Mouse (Mus musculus): ENCODE measurements around the gene Pcbp4. TPM values are rescaled to one million over a fixed set of nuclear protein-coding genes. Genes with fewer than 3 reads are reported as not detected.

Pcbp4 gene
- polyA plus RNA-seq, 1 experiment from 2014 or later: 222 TPM

DNA sequence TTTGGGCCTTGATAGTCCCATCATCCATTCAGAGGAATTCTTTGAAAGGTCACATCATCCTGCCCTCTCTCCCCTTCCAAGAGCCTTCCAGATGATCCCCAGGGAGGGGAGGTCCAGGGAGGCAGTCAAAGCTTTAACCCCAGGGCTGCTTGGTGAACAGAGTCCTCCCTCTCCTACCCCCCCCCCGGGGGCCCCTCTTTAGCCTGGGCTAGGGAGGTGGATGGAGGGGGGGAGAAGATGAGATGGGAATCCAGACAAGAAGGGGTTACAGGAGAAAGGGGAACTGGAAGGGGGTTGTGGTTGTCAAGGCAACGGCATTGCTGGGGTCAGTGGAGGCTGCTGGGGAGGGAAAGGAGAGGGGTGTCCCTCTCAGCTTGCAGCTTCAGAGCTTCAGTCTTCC is 32.5 kb upstream of the Pcbp4 start:
- ATAC-seq (ENCODE audit: low FRiP score): no peak
- Histone ChIP-seq H3K36me3 (no peaks in the 10 kb centered on the region), H3K4me1 (peaks cover 36% of the 10 kb centered on the region), H3K9ac (replicated peaks) (no peak overlapping the region; the same call in 1 of the 2 replicates), H3K27me3 (replicated peaks) (no peaks in the 10 kb centered on the region; the same call in 1 of the 2 replicates), H3K27ac (replicated peaks) (no peak overlapping the region), H3K4me2 (peak overlapping the region; percentile 41; the same call in 1 of the 2 replicates), H3K4me3 (replicated peaks) (no peak overlapping the region), H3K9me3 (replicated peaks) (no peaks in the 10 kb centered on the region)
- WGBS: 0% methylated on average over 2 of the region's 2 CpGs

DNA sequence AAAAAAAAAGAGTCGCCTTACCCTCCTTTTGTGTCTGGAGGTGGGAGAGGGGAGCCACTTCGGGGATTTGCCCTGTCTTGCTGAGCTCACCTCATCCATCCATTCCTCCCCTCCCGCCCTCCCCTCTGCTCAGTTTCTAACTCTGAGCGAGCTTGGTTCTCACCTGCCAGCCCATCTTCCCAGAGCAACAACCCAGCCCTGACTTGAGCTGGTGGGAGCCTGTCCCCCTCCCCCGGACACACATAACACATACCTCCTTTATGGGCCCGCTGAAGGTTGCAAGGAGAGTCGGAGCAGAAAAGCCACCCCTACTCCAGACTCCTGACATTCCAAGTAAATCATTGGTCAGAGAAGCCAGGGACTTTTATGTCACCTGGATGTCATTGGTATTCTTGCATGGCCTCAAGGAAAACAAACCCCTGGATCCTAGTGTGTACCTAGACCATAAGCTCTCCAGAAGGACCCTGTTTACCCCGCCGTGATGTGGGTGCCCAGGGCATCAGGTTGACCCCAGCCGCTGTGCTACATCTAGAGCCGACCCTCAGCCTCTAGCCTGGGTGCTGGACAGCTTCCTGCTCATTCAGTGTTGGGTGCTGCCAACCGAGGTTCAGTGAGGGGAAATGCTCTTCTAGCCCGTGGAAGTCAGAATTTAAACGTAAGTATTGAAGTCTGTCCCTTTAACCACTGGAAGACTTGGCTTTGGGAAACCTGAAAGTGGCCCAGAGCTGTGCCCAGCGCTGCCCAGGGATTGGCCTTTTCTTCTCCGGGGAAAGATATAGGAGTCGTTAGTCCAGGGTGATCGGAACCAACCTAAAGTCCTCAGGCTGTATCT is 31.8 kb upstream of the Pcbp4 start:
- Histone ChIP-seq H3K36me3 (no peaks in the 10 kb centered on the region), H3K4me1 (peaks cover 36% of the 10 kb centered on the region), H3K27ac (replicated peaks) (no peak overlapping the region), H3K4me3 (replicated peaks) (no peak overlapping the region), H3K4me2 (peak overlapping the region; percentile 41), H3K9ac (replicated peaks) (no peak overlapping the region; the same call in 1 of the 2 replicates), H3K9me3 (replicated peaks) (no peaks in the 10 kb centered on the region), H3K27me3 (replicated peaks) (no peaks in the 10 kb centered on the region; the same call in 1 of the 2 replicates)
- 7% methylated on average over 18 of the region's 18 CpGs for WGBS
- ATAC-seq (ENCODE audit: low FRiP score): peak; percentile 12; the same call in 1 of the 2 replicates

DNA sequence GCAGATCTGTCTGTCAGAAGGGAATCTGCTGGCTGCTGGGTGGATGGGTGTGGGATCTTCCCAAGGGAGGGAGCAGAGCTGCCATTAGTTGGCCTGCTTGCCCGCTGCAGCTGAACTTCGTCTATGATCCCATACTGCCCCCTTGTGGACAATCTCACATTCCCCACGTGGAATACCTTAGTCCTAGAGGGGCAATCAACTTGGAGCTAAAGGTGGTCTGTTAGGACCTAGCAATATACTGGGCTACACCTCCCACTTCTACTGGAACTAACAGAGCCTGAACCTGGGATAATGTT is 31.3 kb upstream of the Pcbp4 start:
- WGBS: 0% methylated on average over 3 of the region's 3 CpGs

DNA sequence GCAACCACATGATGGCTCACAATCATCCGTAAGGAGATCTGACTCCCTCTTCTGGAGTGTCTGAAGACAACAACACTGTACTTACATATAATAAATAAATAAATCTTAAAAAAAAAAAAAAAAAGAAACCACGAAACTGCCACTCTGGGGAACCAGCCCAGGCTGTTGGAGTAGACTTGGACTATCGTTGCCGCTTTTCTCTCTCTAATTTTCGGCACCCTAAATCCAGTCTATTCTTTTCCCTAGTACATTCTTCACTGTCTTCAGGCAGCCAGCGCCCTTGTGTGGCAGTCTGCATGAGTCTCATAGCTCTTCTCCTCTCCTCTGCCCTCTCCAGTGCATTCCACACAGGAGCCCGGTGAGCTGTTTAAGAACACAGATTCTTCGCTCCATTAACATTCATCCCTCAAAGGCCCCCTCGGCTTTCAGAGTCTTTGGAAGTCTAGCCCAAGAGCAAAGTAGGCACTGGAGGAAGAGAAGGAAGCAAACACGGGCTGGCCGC is 24.3 kb upstream of the Pcbp4 start:
- peaks cover 25% of the 10 kb centered on the region for H3K36me3 ChIP-seq
- peak overlapping the region; percentile 91 for H3K27ac ChIP-seq (replicated peaks)
- H3K4me1 ChIP-seq: peaks cover 25% of the 10 kb centered on the region
- peak; percentile 69 for ATAC-seq (ENCODE audit: low FRiP score)
- H3K4me2 ChIP-seq: peak overlapping the region; percentile 62
- H3K9me3 ChIP-seq (replicated peaks): no peaks in the 10 kb centered on the region
- H3K4me3 ChIP-seq (replicated peaks): peak overlapping the region; percentile 81
- H3K9ac ChIP-seq (replicated peaks): peak overlapping the region; percentile 50
- no peaks in the 10 kb centered on the region for H3K27me3 ChIP-seq (replicated peaks)
- 13% methylated on average over 11 of the region's 11 CpGs for WGBS

More for the DNA sequence above, 31.3 kb upstream of the Pcbp4 start:
- H3K4me2 ChIP-seq: peak overlapping the region; percentile 41
- H3K36me3 ChIP-seq: no peaks in the 10 kb centered on the region
- no peaks in the 10 kb centered on the region for H3K9me3 ChIP-seq (replicated peaks)
- peaks cover 36% of the 10 kb centered on the region for H3K4me1 ChIP-seq
- no peak overlapping the region for H3K27ac ChIP-seq (replicated peaks)
- peak; percentile 71; the same call in 1 of the 2 replicates for ATAC-seq (ENCODE audit: low FRiP score)
- no peaks in the 10 kb centered on the region; the same call in 1 of the 2 replicates for H3K27me3 ChIP-seq (replicated peaks)
- no peak overlapping the region for H3K9ac ChIP-seq (replicated peaks)
- no peak overlapping the region for H3K4me3 ChIP-seq (replicated peaks)

DNA sequence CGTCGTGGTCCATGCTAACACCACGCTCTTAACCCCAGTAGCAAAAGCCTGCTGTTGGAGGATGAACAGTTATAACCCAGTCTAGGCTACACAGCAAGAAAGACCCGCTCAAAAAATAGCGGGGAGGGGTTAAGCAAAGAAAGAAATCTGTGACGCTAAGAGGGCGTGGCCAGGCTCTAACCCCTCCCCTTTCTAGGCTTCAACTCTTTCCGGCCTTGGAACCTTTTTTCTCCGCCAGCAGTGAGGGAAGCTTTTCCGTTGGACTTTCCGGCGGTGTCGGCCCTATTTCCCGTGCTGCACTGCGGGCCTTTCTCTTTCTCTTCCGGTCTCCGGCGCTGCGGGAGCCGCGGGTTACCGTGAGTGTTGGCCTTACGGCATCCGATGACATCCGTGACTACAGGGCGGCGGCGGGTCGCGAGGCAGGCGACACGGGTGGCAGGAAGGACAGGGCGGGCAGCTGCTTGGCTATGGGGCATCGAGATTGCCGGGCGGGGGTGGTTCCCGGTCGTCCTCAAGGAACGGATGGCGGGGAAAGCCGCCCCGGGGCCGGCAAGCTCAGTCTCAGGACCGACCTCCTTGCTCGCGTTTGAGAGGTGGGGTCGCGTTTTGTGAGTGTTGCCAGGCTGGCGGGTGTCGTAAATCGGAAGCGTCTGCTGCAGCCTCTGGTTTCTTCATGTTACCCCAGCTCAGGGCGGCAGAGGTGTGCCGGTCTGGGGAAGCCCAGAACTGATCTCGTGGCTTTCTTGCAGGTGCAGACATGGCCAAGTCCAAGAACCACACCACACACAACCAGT is 23.7 kb upstream of the Pcbp4 start, which contains the start of gene Rpl29:
TSS of gene Rpl29 (plus strand) at position 234 of the 794 bp plus-strand sequence.
- no peaks in the 10 kb centered on the region for H3K27me3 ChIP-seq (replicated peaks)
- peak within 1 kb of the TSS; percentile 81 for H3K4me3 ChIP-seq (replicated peaks)
- H3K4me1 ChIP-seq: peaks cover 25% of the 10 kb centered on the region
- no peaks in the 10 kb centered on the region for H3K9me3 ChIP-seq (replicated peaks)
- peak within 1 kb of the TSS; percentile 62 for H3K4me2 ChIP-seq
- H3K9ac ChIP-seq (replicated peaks): peak within 1 kb of the TSS; percentile 94
- H3K36me3 ChIP-seq: peaks cover 25% of the 10 kb centered on the region
- peak within 1 kb of the TSS; percentile 91 for H3K27ac ChIP-seq (replicated peaks)
- peak; percentile 89 for ATAC-seq (ENCODE audit: low FRiP score)
- WGBS: under 1% methylated on average over 55 of the region's 55 CpGs

DNA sequence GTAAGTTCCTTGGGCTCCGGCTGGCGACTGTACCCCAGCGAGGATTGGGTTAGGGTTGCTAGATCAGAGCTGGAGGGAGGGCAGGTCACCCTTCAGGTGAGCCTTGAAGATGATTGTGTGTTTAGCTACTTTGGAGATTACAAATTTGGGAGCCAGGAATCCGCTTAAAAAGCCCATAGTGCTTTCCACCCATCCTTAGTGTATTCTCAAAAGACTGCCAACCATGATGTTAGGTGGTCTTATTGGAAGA is 23.2 kb upstream of the Pcbp4 start:
- no peaks in the 10 kb centered on the region for H3K9me3 ChIP-seq (replicated peaks)
- peaks cover 25% of the 10 kb centered on the region for H3K36me3 ChIP-seq
- WGBS: 2% methylated on average over 4 of the region's 4 CpGs
- no peak for ATAC-seq (ENCODE audit: low FRiP score)
- peak overlapping the region; percentile 62 for H3K4me2 ChIP-seq
- H3K9ac ChIP-seq (replicated peaks): peak overlapping the region; percentile 94
- H3K4me1 ChIP-seq: peaks cover 25% of the 10 kb centered on the region
- H3K27ac ChIP-seq (replicated peaks): peak overlapping the region; percentile 91
- no peaks in the 10 kb centered on the region for H3K27me3 ChIP-seq (replicated peaks)
- peak overlapping the region; percentile 81 for H3K4me3 ChIP-seq (replicated peaks)

DNA sequence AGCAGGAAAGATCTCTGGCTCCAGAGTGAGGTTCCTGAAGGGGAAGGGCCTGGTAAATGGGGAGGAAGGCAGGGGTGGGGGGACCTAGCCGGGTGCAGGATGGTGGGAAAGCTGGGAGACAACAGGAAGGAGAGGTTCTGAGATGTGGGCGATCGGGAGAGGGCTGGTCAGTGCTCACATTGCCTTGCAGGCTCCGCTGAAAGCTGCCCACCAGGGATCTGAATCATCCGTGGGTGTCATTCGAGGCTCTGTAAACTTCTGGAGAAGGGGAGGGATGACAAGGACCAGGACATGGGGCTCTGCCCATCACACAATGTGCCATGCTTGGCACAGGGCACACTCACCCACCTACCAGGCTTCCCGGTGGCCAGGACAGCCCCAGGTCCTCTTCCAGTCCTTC is 19.7 kb upstream of the Pcbp4 start:
- WGBS: 83% methylated on average over 7 of the region's 7 CpGs
- Histone ChIP-seq H3K4me2 (no peak overlapping the region), H3K4me3 (replicated peaks) (no peak overlapping the region), H3K9ac (replicated peaks) (no peak overlapping the region), H3K27me3 (replicated peaks) (no peaks in the 10 kb centered on the region), H3K4me1 (peaks cover 46% of the 10 kb centered on the region), H3K9me3 (replicated peaks) (no peaks in the 10 kb centered on the region), H3K27ac (replicated peaks) (no peak overlapping the region), H3K36me3 (peaks cover 25% of the 10 kb centered on the region)
- no peak for ATAC-seq (ENCODE audit: low FRiP score)

DNA sequence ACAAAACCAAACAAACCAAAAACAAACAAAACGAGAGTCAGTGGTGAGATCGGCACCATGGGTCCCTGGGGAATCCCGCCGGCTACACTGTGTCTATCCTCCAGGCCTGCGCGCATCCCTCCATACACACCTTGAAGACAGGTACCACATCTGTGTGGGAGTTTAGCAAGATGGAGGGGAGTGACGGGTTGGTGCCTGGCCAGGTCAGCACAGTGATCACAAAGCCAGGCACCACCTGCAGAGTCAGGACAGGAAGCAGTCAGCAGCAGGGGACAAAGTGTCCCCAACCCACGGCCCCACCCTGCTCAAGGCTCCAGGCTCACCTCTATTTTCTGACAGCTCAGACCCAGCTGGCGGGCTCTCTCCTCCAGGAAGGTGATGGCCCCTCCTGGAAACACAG is 16.5 kb upstream of the Pcbp4 start:
- peaks cover 39% of the 10 kb centered on the region for H3K4me1 ChIP-seq
- H3K9ac ChIP-seq (replicated peaks): peak overlapping the region; percentile 7; the same call in 1 of the 2 replicates
- H3K36me3 ChIP-seq: peaks cover 21% of the 10 kb centered on the region
- no peak overlapping the region for H3K4me2 ChIP-seq
- no peak overlapping the region for H3K4me3 ChIP-seq (replicated peaks)
- WGBS: 90% methylated on average over 9 of the region's 9 CpGs
- H3K27ac ChIP-seq (replicated peaks): no peak overlapping the region
- no peaks in the 10 kb centered on the region for H3K9me3 ChIP-seq (replicated peaks)
- no peak for ATAC-seq (ENCODE audit: low FRiP score)
- H3K27me3 ChIP-seq (replicated peaks): no peaks in the 10 kb centered on the region

DNA sequence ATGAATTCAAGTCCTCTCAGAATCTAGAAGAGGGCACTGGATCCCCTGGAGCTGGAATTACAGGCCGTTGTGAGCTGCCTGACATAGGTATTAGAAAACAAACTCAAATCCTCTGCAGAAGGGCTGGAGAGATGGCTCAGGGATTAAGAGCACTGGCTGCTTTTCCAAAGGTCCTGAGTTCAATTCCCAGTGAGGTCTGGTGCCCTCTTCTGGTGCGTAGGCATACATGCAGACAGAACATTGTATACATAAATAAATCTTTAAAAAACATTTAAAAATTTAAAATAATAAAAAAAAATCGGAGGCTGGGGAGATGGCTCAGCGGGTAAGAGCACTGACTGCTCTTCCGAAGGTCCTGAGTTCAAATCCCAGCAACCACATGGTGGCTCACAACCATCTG is 10.4 kb upstream of the Pcbp4 start:
- no peak overlapping the region for H3K9ac ChIP-seq (replicated peaks)
- H3K9me3 ChIP-seq (replicated peaks): no peaks in the 10 kb centered on the region
- no peak overlapping the region for H3K27ac ChIP-seq (replicated peaks)
- H3K4me2 ChIP-seq: no peak overlapping the region
- 82% methylated on average over 5 of the region's 5 CpGs for WGBS
- H3K4me3 ChIP-seq (replicated peaks): no peak overlapping the region
- peaks cover 35% of the 10 kb centered on the region for H3K4me1 ChIP-seq
- no peak for ATAC-seq (ENCODE audit: low FRiP score)
- no peaks in the 10 kb centered on the region for H3K27me3 ChIP-seq (replicated peaks)
- peaks cover 5% of the 10 kb centered on the region for H3K36me3 ChIP-seq

DNA sequence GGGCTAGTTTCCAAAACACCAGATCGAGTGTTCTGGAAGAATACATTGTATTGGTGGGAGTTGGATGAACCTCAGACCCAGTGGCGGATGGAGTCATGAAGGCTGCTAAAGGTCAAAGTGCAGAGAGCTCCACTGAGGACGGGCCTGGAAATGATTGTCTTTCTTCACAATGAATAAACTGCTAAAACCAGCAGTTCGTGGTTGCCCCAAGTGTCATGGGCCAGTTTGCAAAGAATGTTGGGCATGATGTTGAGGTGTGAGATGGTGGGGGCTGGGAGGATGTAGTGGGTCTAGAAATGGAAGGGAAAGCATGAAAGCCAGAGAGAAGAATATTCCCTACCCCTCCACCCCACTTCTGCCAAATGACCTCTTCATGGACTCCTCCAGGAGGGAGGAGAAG is 8.3 kb upstream of the Pcbp4 start:
- ATAC-seq (ENCODE audit: low FRiP score): no peak
- Histone ChIP-seq H3K4me3 (replicated peaks) (no peak overlapping the region), H3K9me3 (replicated peaks) (no peaks in the 10 kb centered on the region), H3K4me1 (peaks cover 39% of the 10 kb centered on the region), H3K36me3 (peaks cover 5% of the 10 kb centered on the region), H3K27ac (replicated peaks) (no peak overlapping the region), H3K27me3 (replicated peaks) (no peaks in the 10 kb centered on the region), H3K9ac (replicated peaks) (no peak overlapping the region), H3K4me2 (no peak overlapping the region)
- WGBS: 76% methylated on average over 4 of the region's 4 CpGs

DNA sequence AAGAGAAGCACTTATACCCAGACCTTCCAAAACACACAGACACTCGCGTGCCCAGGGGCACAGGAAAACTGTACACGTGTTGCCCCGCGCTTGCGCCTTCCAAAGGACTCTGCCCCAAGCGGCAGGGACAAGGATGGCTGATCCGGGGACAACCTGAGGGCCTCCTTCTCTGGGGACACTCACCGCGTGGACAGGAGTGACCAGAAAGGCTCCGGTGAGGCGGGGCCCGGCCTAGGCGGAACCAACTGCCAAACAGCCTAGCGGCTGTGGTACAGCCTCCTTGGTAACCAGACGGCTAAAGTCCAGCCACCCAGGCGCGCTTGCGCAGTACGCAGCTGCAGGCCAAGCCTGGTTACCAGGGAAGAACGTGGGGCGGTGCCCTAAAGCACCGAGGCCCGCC is 5.7 kb upstream of the Pcbp4 start, which contains the start of the genes Abhd14b and Abhd14a:
TSS of gene Abhd14b (plus strand) at position 112 of the 400 bp plus-strand sequence.
TSS of gene Abhd14a (minus strand) at position 331 of the 400 bp plus-strand sequence.
- ATAC-seq (ENCODE audit: low FRiP score): peak; percentile 80
- peak within 1 kb of the TSS; percentile 64 for H3K4me3 ChIP-seq (replicated peaks)

More for the DNA sequence above, 5.7 kb upstream of the Pcbp4 start, which contains the start of the genes Abhd14b and Abhd14a:
- H3K9me3 ChIP-seq (replicated peaks): no peaks in the 10 kb centered on the region
- under 1% methylated on average over 24 of the region's 24 CpGs for WGBS
- H3K4me2 ChIP-seq: peak within 1 kb of the TSS; percentile 75
- H3K27me3 ChIP-seq (replicated peaks): no peaks in the 10 kb centered on the region
- H3K36me3 ChIP-seq: no peaks in the 10 kb centered on the region
- peak within 1 kb of the TSS; percentile 63 for H3K9ac ChIP-seq (replicated peaks)
- peaks cover 56% of the 10 kb centered on the region for H3K4me1 ChIP-seq
- peak within 1 kb of the TSS; percentile 81 for H3K27ac ChIP-seq (replicated peaks)
